Mouse (Mus musculus) spleen, adult 2 months (tissue): ENCODE data around the gene Ivd.

ENCODE experiments used
- CTCF ChIP-seq: fragments of 200-500 bp; IDR thresholded peaks from 2 replicates; pipeline ENCODE4 v1.5.1; 2011; ENCODE audit warnings: mild to moderate bottlenecking, inconsistent platforms; ENCODE audit not compliant: insufficient read depth, insufficient read length, insufficient replicate concordance; ENCODE audit errors: extremely low read depth
- POLR2A ChIP-seq: fragments of 200-500 bp; IDR thresholded peaks from 2 replicates; pipeline ENCODE4 v1.6.1; 2011; ENCODE audit warnings: low read depth, low read length, inconsistent platforms

DNA sequence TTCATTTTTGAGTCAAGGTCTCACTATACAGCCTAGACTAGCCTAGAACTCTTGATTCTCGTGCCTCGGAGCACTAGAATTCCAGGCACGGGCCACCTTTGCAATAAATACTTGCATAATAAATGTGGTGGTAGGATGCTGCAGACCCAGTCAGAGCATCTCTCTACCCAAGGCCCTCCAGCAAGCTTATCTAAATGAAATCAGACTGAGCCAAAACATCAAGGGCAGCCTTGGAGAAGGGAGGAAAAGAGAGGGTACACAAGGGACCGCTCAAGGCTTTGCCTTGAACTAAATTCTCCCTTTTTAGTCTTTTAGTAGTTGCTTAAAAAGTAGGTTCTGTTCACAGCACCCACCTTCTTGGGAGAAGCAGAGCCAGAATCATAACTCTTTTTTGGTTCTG is 29.4 kb downstream of the Ivd start:
- no peak for TF ChIP-seq CTCF
- no peak for TF ChIP-seq POLR2A
